13 mouse cellular contexts compared by ENCODE assay signal in the genomic region with DNA sequence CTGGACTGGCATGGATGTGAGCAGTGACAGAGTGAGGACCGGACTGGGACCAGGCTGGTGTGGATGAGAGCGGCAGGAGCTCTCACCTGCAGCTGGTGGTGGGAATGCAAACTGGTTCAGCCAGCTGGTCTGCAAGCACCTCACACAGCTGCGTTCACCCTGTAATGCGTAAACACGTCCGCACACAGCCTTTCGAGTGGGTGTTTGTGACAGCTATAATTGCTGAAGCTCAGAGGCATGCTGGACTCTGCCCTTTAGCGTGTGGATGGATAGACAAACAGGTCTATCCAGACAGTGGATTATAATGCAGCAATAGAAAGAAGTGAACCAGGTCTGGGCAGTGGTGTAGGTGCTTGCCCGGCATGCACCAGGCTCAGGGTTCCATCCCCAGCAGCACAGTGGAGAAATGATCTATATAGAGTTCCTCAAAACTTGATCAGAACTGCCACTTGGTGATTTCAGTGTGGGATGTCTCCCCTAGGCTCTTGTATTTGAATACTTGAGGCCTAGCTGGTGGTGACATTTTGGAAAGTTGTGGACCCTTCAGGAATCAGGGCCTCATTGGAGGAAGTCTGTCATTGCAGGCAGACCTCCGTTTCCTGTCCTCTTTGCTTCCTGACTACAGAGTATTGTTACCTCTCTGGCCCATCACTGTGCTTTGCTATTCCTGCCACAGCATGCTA. TPM values are rescaled to one million over a fixed set of nuclear protein-coding genes. Genes with fewer than 3 reads are reported as not detected.
DNase-seq lines count a peak whose midpoint lies in the region; ATAC-seq lines count a peak whose summit lies in the region.
"Had no signal": no experiment of that assay in that cellular context is flagged by ENCODE, and none has a peak within 500 bp of the region (broad histone marks: within the 10 kb centered on the region; RNA-seq: fewer than 3 reads in every experiment).

No protein-coding gene starts in this region.

- DNase-seq in heart, embryonic 10.5 days (ENCODE audit: low spot score), result no peak
- DNase-seq in lung, postnatal 10 days, result no peak
- peak; percentile 55 to 67 for DNase-seq in thymus, adult 18-20 months
- no peak for DNase-seq in ovary, adult 18-20 months (ENCODE audit: low spot score)
- no peak for DNase-seq in adrenal gland, postnatal 36 days
- DNase-seq: right cerebral cortex, postnatal 4 days had no signal

- H3K27me3 ChIP-seq in heart, embryonic 10.5 days (ENCODE audit: insufficient read depth, poor library complexity, severe bottlenecking), result no peaks in the 10 kb centered on the region
- no peaks in the 10 kb centered on the region for H3K27me3 ChIP-seq in heart, embryonic 12.5 days (replicated peaks)
- H3K27me3 ChIP-seq in lung, embryonic 15.5 days, result no peaks in the 10 kb centered on the region
- no peaks in the 10 kb centered on the region for H3K27me3 ChIP-seq in intestine, embryonic 16.5 days (replicated peaks; ENCODE audit: control insufficient read depth, insufficient read depth, low read length)
- H3K27me3 ChIP-seq: forebrain, embryonic 15.5 days had no signal

- no peaks in the 10 kb centered on the region for H3K9me3 ChIP-seq in heart, embryonic 10.5 days
- H3K9me3 ChIP-seq in heart, embryonic 12.5 days (replicated peaks), result no peaks in the 10 kb centered on the region
- no peaks in the 10 kb centered on the region for H3K9me3 ChIP-seq in lung, embryonic 15.5 days
- no peaks in the 10 kb centered on the region for H3K9me3 ChIP-seq in intestine, embryonic 16.5 days (ENCODE audit: control insufficient read depth, low read length)
- H3K9me3 ChIP-seq: forebrain, embryonic 15.5 days had no signal

- ATAC-seq in heart, embryonic 12.5 days (ENCODE audit: insufficient number of reproducible peaks, low FRiP score), result no peak
- 0 out of 2 replicates have a peak, but pooled peaks have one; percentile 31 for ATAC-seq in lung, embryonic 15.5 days (ENCODE audit: borderline replicate concordance, extremely low read depth, low FRiP score, low TSS enrichment)
- peak; percentile 83 for ATAC-seq in intestine, embryonic 16.5 days
- ATAC-seq: forebrain, embryonic 15.5 days had no signal

- no peaks in the 10 kb centered on the region for H3K36me3 ChIP-seq in heart, embryonic 10.5 days
- no peaks in the 10 kb centered on the region for H3K36me3 ChIP-seq in heart, embryonic 12.5 days
- no peaks in the 10 kb centered on the region for H3K36me3 ChIP-seq in lung, embryonic 15.5 days
- no peaks in the 10 kb centered on the region for H3K36me3 ChIP-seq in intestine, embryonic 16.5 days (ENCODE audit: control insufficient read depth, insufficient read depth, low read length)
- H3K36me3 ChIP-seq: forebrain, embryonic 15.5 days had no signal

- peaks cover 24% of the 10 kb centered on the region for H3K4me1 ChIP-seq in heart, embryonic 10.5 days
- H3K4me1 ChIP-seq in heart, embryonic 12.5 days (replicated peaks), result peaks cover 14% of the 10 kb centered on the region; the same call in 1 of the 2 replicates
- H3K4me1 ChIP-seq in lung, embryonic 15.5 days, result no peaks in the 10 kb centered on the region
- no peaks in the 10 kb centered on the region for H3K4me1 ChIP-seq in intestine, embryonic 16.5 days (ENCODE audit: control insufficient read depth, insufficient read depth, low read length)
- H3K4me1 ChIP-seq: forebrain, embryonic 15.5 days had no signal

- H3K27ac ChIP-seq in heart, embryonic 10.5 days, result peak overlapping the region; percentile 52
- H3K27ac ChIP-seq in heart, embryonic 12.5 days (ENCODE audit: poor library complexity, severe bottlenecking), result no peak overlapping the region
- H3K27ac ChIP-seq in lung, embryonic 15.5 days, result no peak overlapping the region
- no peak overlapping the region for H3K27ac ChIP-seq in intestine, embryonic 16.5 days (ENCODE audit: low read length)
- H3K27ac ChIP-seq: forebrain, embryonic 15.5 days had no signal

- no peak overlapping the region for H3K9ac ChIP-seq in heart, embryonic 12.5 days
- H3K9ac ChIP-seq in lung, embryonic 15.5 days, result no peak overlapping the region
- no peak overlapping the region for H3K9ac ChIP-seq in intestine, embryonic 16.5 days (ENCODE audit: low read depth, low read length)
- H3K9ac ChIP-seq: forebrain, embryonic 15.5 days had no signal

- WGBS in heart, embryonic 10.5 days, result 75% methylated on average over 10 of the region's 10 CpGs
- 73% methylated on average over 10 of the region's 10 CpGs for WGBS in heart, embryonic 12.5 days
- WGBS in lung, embryonic 15.5 days, result 29% methylated on average over 10 of the region's 10 CpGs
- 44% methylated on average over 10 of the region's 10 CpGs for WGBS in intestine, embryonic 16.5 days

- no peak overlapping the region for H3K4me2 ChIP-seq in heart, embryonic 12.5 days
- no peak overlapping the region for H3K4me2 ChIP-seq in lung, embryonic 15.5 days
- no peak overlapping the region for H3K4me2 ChIP-seq in intestine, embryonic 16.5 days (ENCODE audit: low read depth, low read length)
- H3K4me2 ChIP-seq: forebrain, embryonic 15.5 days had no signal

- no peak overlapping the region for H3K4me3 ChIP-seq in heart, embryonic 10.5 days
- H3K4me3 ChIP-seq in heart, embryonic 12.5 days, result no peak overlapping the region
- no peak overlapping the region for H3K4me3 ChIP-seq in lung, embryonic 15.5 days
- no peak overlapping the region for H3K4me3 ChIP-seq in intestine, embryonic 16.5 days (ENCODE audit: low read length)
- H3K4me3 ChIP-seq: forebrain, embryonic 15.5 days had no signal

RNA-seq across cellular contexts. Expression of a gene that starts 31.8 kb away (rescaled TPM):
- 7.7 and 12.5 TPM in 2 replicates for polyA plus RNA-seq in heart, embryonic 10.5 days (2016; fragmentation: Nextera tagmentation; extraction: Ambion mirVana)
- 5.4 and 7.4 TPM in 2 replicates for polyA plus RNA-seq in heart, embryonic 12.5 days (2016; fragmentation: Nextera tagmentation; extraction: Ambion mirVana)
- 5.4 and 5.7 TPM in 2 replicates for polyA plus RNA-seq in lung, embryonic 15.5 days (2015; fragmentation: Nextera tagmentation; extraction: Ambion mirVana)
- 1.8 and 2.4 TPM in 2 replicates for polyA plus RNA-seq in intestine, embryonic 16.5 days (2015; fragmentation: Nextera tagmentation; extraction: Ambion mirVana)
- 1 to 10 TPM; 3.0 to 4.4 TPM for total RNA-seq in adrenal gland, postnatal 36 days (2021)

RNA-seq across cellular contexts. Expression of a gene that starts 38.4 kb away (rescaled TPM):
- 0.34 TPM in 1 of 2 replicates, not detected in the other for polyA plus RNA-seq in heart, embryonic 10.5 days (2016; fragmentation: Nextera tagmentation; extraction: Ambion mirVana)
- not detected in 2 replicates for polyA plus RNA-seq in heart, embryonic 12.5 days (2016; fragmentation: Nextera tagmentation; extraction: Ambion mirVana)
- polyA plus RNA-seq in lung, embryonic 15.5 days (2015; fragmentation: Nextera tagmentation; extraction: Ambion mirVana), result not detected in 2 replicates
- polyA plus RNA-seq in intestine, embryonic 16.5 days (2015; fragmentation: Nextera tagmentation; extraction: Ambion mirVana), result not detected in 2 replicates
- not detected for total RNA-seq in adrenal gland, postnatal 36 days (2021)
- polyA plus RNA-seq: forebrain, embryonic 15.5 days; hindbrain, embryonic 11.5 days; large intestine, adult 2 months; limb, embryonic 14.5 days had no signal

RNA-seq across cellular contexts. Expression of a gene that starts 40.8 kb away (rescaled TPM):
- 0.55 and 0.92 TPM in 2 replicates for polyA plus RNA-seq in heart, embryonic 10.5 days (2016; fragmentation: Nextera tagmentation; extraction: Ambion mirVana)
- polyA plus RNA-seq in heart, embryonic 12.5 days (2016; fragmentation: Nextera tagmentation; extraction: Ambion mirVana), result 3.0 TPM in 1 of 2 replicates, not detected in the other
- polyA plus RNA-seq in lung, embryonic 15.5 days (2015; fragmentation: Nextera tagmentation; extraction: Ambion mirVana), result 0.39 and 0.72 TPM in 2 replicates
- polyA plus RNA-seq in intestine, embryonic 16.5 days (2015; fragmentation: Nextera tagmentation; extraction: Ambion mirVana), result 0.43 and 2.3 TPM in 2 replicates
- 1 to 10 TPM; 2.6 to 3.3 TPM for total RNA-seq in adrenal gland, postnatal 36 days (2021)
- polyA plus RNA-seq: hindbrain, embryonic 11.5 days; large intestine, adult 2 months had no signal

RNA-seq across cellular contexts. Expression of a gene that starts 44.8 kb away (rescaled TPM):
- not detected in 2 replicates for polyA plus RNA-seq in heart, embryonic 10.5 days (2016; fragmentation: Nextera tagmentation; extraction: Ambion mirVana)
- not detected in 2 replicates for polyA plus RNA-seq in heart, embryonic 12.5 days (2016; fragmentation: Nextera tagmentation; extraction: Ambion mirVana)
- polyA plus RNA-seq in lung, embryonic 15.5 days (2015; fragmentation: Nextera tagmentation; extraction: Ambion mirVana), result not detected in 2 replicates
- not detected in 2 replicates for polyA plus RNA-seq in intestine, embryonic 16.5 days (2015; fragmentation: Nextera tagmentation; extraction: Ambion mirVana)
- not detected for total RNA-seq in adrenal gland, postnatal 36 days (2021)
- polyA plus RNA-seq: forebrain, embryonic 15.5 days; hindbrain, embryonic 11.5 days; large intestine, adult 2 months; limb, embryonic 14.5 days had no signal

RNA-seq across cellular contexts. Expression of a gene that starts 46.1 kb away (rescaled TPM):
- 293 and 402 TPM in 2 replicates for polyA plus RNA-seq in heart, embryonic 10.5 days (2016; fragmentation: Nextera tagmentation; extraction: Ambion mirVana)
- polyA plus RNA-seq in heart, embryonic 12.5 days (2016; fragmentation: Nextera tagmentation; extraction: Ambion mirVana), result 431 and 436 TPM in 2 replicates
- polyA plus RNA-seq in lung, embryonic 15.5 days (2015; fragmentation: Nextera tagmentation; extraction: Ambion mirVana), result 272 and 299 TPM in 2 replicates
- 395 and 444 TPM in 2 replicates for polyA plus RNA-seq in intestine, embryonic 16.5 days (2015; fragmentation: Nextera tagmentation; extraction: Ambion mirVana)
- total RNA-seq in adrenal gland, postnatal 36 days (2021), result 1,000 to 10,000 TPM in 1 of 2 experiments, 100 to 1,000 TPM in 1; 932 to 1,123 TPM

Comparison
In these comparisons a context has a peak if more than half of its experiments do, and no peak if none do; other contexts are left out.
1. DNase-seq: peak in thymus, adult 18-20 months (2 of 2); none in heart, embryonic 10.5 days (single experiment), lung, postnatal 10 days (single experiment), ovary, adult 18-20 months (single experiment) and adrenal gland, postnatal 36 days (0 of 2).